Mouse (Mus musculus) heart, embryonic 14.5 days (tissue): Measurements from ENCODE around the gene Smc2. TPM values are rescaled to one million over a fixed set of nuclear protein-coding genes. Genes with fewer than 3 reads are reported as not detected.

Source experiments
- polyA plus RNA-seq: library from polyadenylated mRNA; unstranded; fragments of >200 nt; fragmentation: Nextera tagmentation; extraction: Ambion mirVana; gene quantifications from 2 replicates; pipeline ENCODE4 v1.2.1, GENCODE M21; 2014

The Smc2 gene
- polyA plus RNA-seq, 1 experiment from 2014 or later, result 113 TPM

Other genes starting within 250 kb of the Smc2 start
- not detected in 2 replicates for gene Vma21-ps, start 58.0 kb downstream of the Smc2 start, polyA plus RNA-seq
- not detected in 2 replicates for gene Toporsl, start 157.0 kb downstream of the Smc2 start, polyA plus RNA-seq